Mouse (Mus musculus): ENCODE measurements around the gene Vmn1r138.
"Not testable (repeated sequence)": the region's sequence is repeated elsewhere in the genome, so short reads cannot be mapped to it uniquely, and the experiment has no call there.

DNA sequence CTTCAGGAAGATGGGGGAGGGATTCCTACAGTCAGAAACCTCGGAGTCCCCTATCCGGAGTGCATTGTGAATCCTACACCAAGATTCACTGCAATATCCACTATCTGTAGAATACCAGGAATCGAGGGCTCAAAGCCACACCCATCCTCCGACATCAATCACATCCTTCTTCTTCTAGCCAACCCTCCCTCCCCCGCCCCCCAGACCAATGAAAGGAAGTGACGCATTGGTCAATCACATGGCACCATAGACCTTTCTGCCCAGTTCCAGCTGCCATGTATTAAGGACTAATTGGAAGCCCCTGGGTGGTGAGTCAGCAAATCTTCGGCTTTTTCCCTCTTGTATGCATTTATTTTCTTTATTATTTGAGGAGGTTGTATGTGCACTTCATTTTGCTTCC lies 40.1 kb upstream of the Vmn1r138 start, which contains the start of gene Vmn1r139:
- not testable (repeated sequence) for TF ChIP-seq CTCF (IDR thresholded peaks at IDR 0.05; ENCODE audit: borderline replicate concordance, extremely low read depth, insufficient read depth, insufficient read length); POLR2A (IDR thresholded peaks at IDR 0.05; ENCODE audit: borderline replicate concordance, extremely low read depth, insufficient read depth, insufficient read length, poor library complexity, severe bottlenecking)
